Mouse (Mus musculus): Measurements from ENCODE around the gene Ltbp2. TPM values are rescaled to one million over a fixed set of nuclear protein-coding genes. Genes with fewer than 3 reads are reported as not detected.
A peak's percentile ranks its signal among the peaks of the same experiment; 100 is the strongest.

The Ltbp2 gene
- polyA plus RNA-seq, 1 experiment = 8.1 TPM

GRCm38 (mm10) chr12:84752131-84752977, 124.0 kb downstream of the Ltbp2 start:
- Histone ChIP-seq H3K4me3 (ENCODE audit: low read depth, low read length) (no peak overlapping the region), H3K4me1 (ENCODE audit: control insufficient read depth, insufficient read depth, insufficient read length, low read length) (0 out of 2 replicates have a peak, but pooled peaks cover 2% of the 10 kb centered on the region), H3K27ac (ENCODE audit: insufficient read depth, low read depth, low read length) (peak overlapping the region; percentile 23; the same call in 1 of the 2 replicates), H3K36me3 (ENCODE audit: control insufficient read depth, insufficient read depth, low read length) (peaks cover 13% of the 10 kb centered on the region), H3K27me3 (ENCODE audit: control insufficient read depth, insufficient read depth, low read length) (no peaks in the 10 kb centered on the region)
- WGBS = 43% methylated on average over 14 of the region's 14 CpGs
- TF ChIP-seq CTCF (IDR thresholded peaks at IDR 0.05; ENCODE audit: extremely low read depth, insufficient read length, insufficient replicate concordance, low read depth, low read length) (no peak), POLR2A (IDR thresholded peaks at IDR 0.05; ENCODE audit: low read depth, low read length) (no peak)

- TF ChIP-seq CTCF (IDR thresholded peaks at IDR 0.05; ENCODE audit: extremely low read depth, insufficient read length, insufficient replicate concordance, low read depth, low read length) (no peak), POLR2A (IDR thresholded peaks at IDR 0.05; ENCODE audit: low read depth, low read length) (no peak)
- Histone ChIP-seq H3K27me3 (ENCODE audit: control insufficient read depth, insufficient read depth, low read length) (no peaks in the 10 kb centered on the region), H3K4me3 (ENCODE audit: low read depth, low read length) (no peak overlapping the region), H3K27ac (ENCODE audit: insufficient read depth, low read depth, low read length) (no peak overlapping the region), H3K4me1 (ENCODE audit: control insufficient read depth, insufficient read depth, insufficient read length, low read length) (0 out of 2 replicates have a peak, but pooled peaks cover 2% of the 10 kb centered on the region), H3K36me3 (ENCODE audit: control insufficient read depth, insufficient read depth, low read length) (peaks cover under 1% of the 10 kb centered on the region; the same call in 1 of the 2 replicates)
- WGBS = 53% methylated on average over 14 of the region's 14 CpGs
These were observed 125.7 kb downstream of the Ltbp2 start for GRCm38 (mm10) chr12:84750661-84751060.

- TF ChIP-seq POLR2A (IDR thresholded peaks at IDR 0.05; ENCODE audit: low read depth, low read length) = no peak
- TF ChIP-seq CTCF (IDR thresholded peaks at IDR 0.05; ENCODE audit: extremely low read depth, insufficient read length, insufficient replicate concordance, low read depth, low read length) = no peak
- H3K4me1 ChIP-seq (ENCODE audit: control insufficient read depth, insufficient read depth, insufficient read length, low read length) = 0 out of 2 replicates have a peak, but pooled peaks cover 2% of the 10 kb centered on the region
These were observed 128.2 kb downstream of the Ltbp2 start for GRCm38 (mm10) chr12:84748134-84748533.

GRCm38 (mm10) chr12:84745700-84746099, 130.6 kb downstream of the Ltbp2 start:
- 57% methylated on average over 4 of the region's 4 CpGs for WGBS
- no peak overlapping the region for H3K4me3 ChIP-seq (ENCODE audit: low read depth, low read length)
- H3K27ac ChIP-seq (ENCODE audit: insufficient read depth, low read depth, low read length) = no peak overlapping the region
- no peaks in the 10 kb centered on the region for H3K4me1 ChIP-seq (ENCODE audit: control insufficient read depth, insufficient read depth, insufficient read length, low read length)
- no peaks in the 10 kb centered on the region for H3K36me3 ChIP-seq (ENCODE audit: control insufficient read depth, insufficient read depth, low read length)
- TF ChIP-seq CTCF (IDR thresholded peaks at IDR 0.05; ENCODE audit: extremely low read depth, insufficient read length, insufficient replicate concordance, low read depth, low read length) = no peak
- TF ChIP-seq POLR2A (IDR thresholded peaks at IDR 0.05; ENCODE audit: low read depth, low read length) = no peak
- H3K27me3 ChIP-seq (ENCODE audit: control insufficient read depth, insufficient read depth, low read length) = no peaks in the 10 kb centered on the region

More at GRCm38 (mm10) chr12:84748134-84748533, 128.2 kb downstream of the Ltbp2 start:
- 56% methylated on average over 3 of the region's 3 CpGs for WGBS
- Histone ChIP-seq H3K27me3 (ENCODE audit: control insufficient read depth, insufficient read depth, low read length) (no peaks in the 10 kb centered on the region), H3K4me3 (ENCODE audit: low read depth, low read length) (no peak overlapping the region), H3K27ac (ENCODE audit: insufficient read depth, low read depth, low read length) (no peak overlapping the region), H3K36me3 (ENCODE audit: control insufficient read depth, insufficient read depth, low read length) (no peaks in the 10 kb centered on the region)

GRCm38 (mm10) chr12:84743496-84743895, 132.8 kb downstream of the Ltbp2 start:
- 75% methylated on average over 10 of the region's 10 CpGs for WGBS
- Histone ChIP-seq H3K27me3 (ENCODE audit: control insufficient read depth, insufficient read depth, low read length) (no peaks in the 10 kb centered on the region), H3K4me3 (ENCODE audit: low read depth, low read length) (no peak overlapping the region), H3K4me1 (ENCODE audit: control insufficient read depth, insufficient read depth, insufficient read length, low read length) (no peaks in the 10 kb centered on the region), H3K36me3 (ENCODE audit: control insufficient read depth, insufficient read depth, low read length) (no peaks in the 10 kb centered on the region), H3K27ac (ENCODE audit: insufficient read depth, low read depth, low read length) (no peak overlapping the region)
- TF ChIP-seq POLR2A (IDR thresholded peaks at IDR 0.05; ENCODE audit: low read depth, low read length) (no peak), CTCF (IDR thresholded peaks at IDR 0.05; ENCODE audit: extremely low read depth, insufficient read length, insufficient replicate concordance, low read depth, low read length) (no peak)

GRCm38 (mm10) chr12:84733366-84733765, 143.0 kb downstream of the Ltbp2 start:
- Histone ChIP-seq H3K27ac (ENCODE audit: insufficient read depth, low read depth, low read length) (no peak overlapping the region), H3K4me1 (ENCODE audit: control insufficient read depth, insufficient read depth, insufficient read length, low read length) (no peaks in the 10 kb centered on the region), H3K36me3 (ENCODE audit: control insufficient read depth, insufficient read depth, low read length) (no peaks in the 10 kb centered on the region), H3K27me3 (ENCODE audit: control insufficient read depth, insufficient read depth, low read length) (no peaks in the 10 kb centered on the region), H3K4me3 (ENCODE audit: low read depth, low read length) (no peak overlapping the region)
- 72% methylated on average over 13 of the region's 13 CpGs for WGBS
- TF ChIP-seq POLR2A (IDR thresholded peaks at IDR 0.05; ENCODE audit: low read depth, low read length) (no peak), CTCF (IDR thresholded peaks at IDR 0.05; ENCODE audit: extremely low read depth, insufficient read length, insufficient replicate concordance, low read depth, low read length) (no peak)

Other genes with a start within 250 kb of the Ltbp2 start
- not detected in 2 replicates for gene Vrtn, start 235.5 kb downstream of the Ltbp2 start, polyA plus RNA-seq (2012; rRNA removed)
- gene Syndig1l, start 177.7 kb downstream of the Ltbp2 start, polyA plus RNA-seq (2012; rRNA removed) = not detected in 2 replicates
- 32.5 and 89.0 TPM in 2 replicates for gene Npc2, start 103.4 kb downstream of the Ltbp2 start, polyA plus RNA-seq (2012; rRNA removed)
- gene Isca2, start 103.3 kb downstream of the Ltbp2 start, polyA plus RNA-seq (2012; rRNA removed) = 16.2 and 19.9 TPM in 2 replicates
- gene Fcf1, start 94.4 kb upstream of the Ltbp2 start, polyA plus RNA-seq (2012; rRNA removed) = 15.7 and 27.6 TPM in 2 replicates
- 10.7 and 19.7 TPM in 2 replicates for gene Arel1, start 94.4 kb upstream of the Ltbp2 start, polyA plus RNA-seq (2012; rRNA removed)
- 7.3 and 11.9 TPM in 2 replicates for gene Ylpm1, start 119.8 kb upstream of the Ltbp2 start, polyA plus RNA-seq (2012; rRNA removed)
- gene Prox2, start 234.2 kb upstream of the Ltbp2 start, polyA plus RNA-seq (2012; rRNA removed) = 0.42 and 1.3 TPM in 2 replicates
- gene Dlst, start 234.3 kb upstream of the Ltbp2 start, polyA plus RNA-seq (2012; rRNA removed) = 74.2 and 125 TPM in 2 replicates

All from small intestine, adult 2 months (tissue).